Mouse (Mus musculus): ENCODE data around the gene Fam76a. TPM values are rescaled to one million over a fixed set of nuclear protein-coding genes. Genes with fewer than 3 reads are reported as not detected.

Gene Fam76a
- 25.8 TPM for polyA plus RNA-seq (2014; fragmentation: Illumina TruSeq; extraction: RNeasy Lipid Tissue Mini Kit (QIAGEN cat#74804); ENCODE audit: insufficient read depth, low read depth, low replicate concordance)

GRCm38 (mm10) chr4:132922558-132923008 lies at the start of gene Fam76a:
Gene Fam76a, minus strand, starts transcription at chr4:132922558.

GRCm38 (mm10) chr4:132884064-132884843 lies 38.1 kb downstream of the Fam76a start, which contains the start of gene Stx12:
Gene Stx12, minus strand, starts transcription at chr4:132884509.

Other genes starting within 250 kb of the Fam76a start
- 3.1 TPM for gene Xkr8, start 190.0 kb downstream of the Fam76a start, polyA plus RNA-seq (2014; fragmentation: Illumina TruSeq; extraction: RNeasy Lipid Tissue Mini Kit (QIAGEN cat#74804); ENCODE audit: insufficient read depth, low read depth, low replicate concordance)
- 2.6 TPM for gene Smpdl3b, start 165.3 kb downstream of the Fam76a start, polyA plus RNA-seq (2014; fragmentation: Illumina TruSeq; extraction: RNeasy Lipid Tissue Mini Kit (QIAGEN cat#74804); ENCODE audit: insufficient read depth, low read depth, low replicate concordance)
- gene Rpa2, start 154.2 kb downstream of the Fam76a start, polyA plus RNA-seq (2014; fragmentation: Illumina TruSeq; extraction: RNeasy Lipid Tissue Mini Kit (QIAGEN cat#74804); ENCODE audit: insufficient read depth, low read depth, low replicate concordance): 12.4 TPM
- gene Themis2, start 126.2 kb downstream of the Fam76a start, polyA plus RNA-seq (2014; fragmentation: Illumina TruSeq; extraction: RNeasy Lipid Tissue Mini Kit (QIAGEN cat#74804); ENCODE audit: insufficient read depth, low read depth, low replicate concordance): 7.6 TPM
- gene Ppp1r8, start 79.4 kb downstream of the Fam76a start, polyA plus RNA-seq (2014; fragmentation: Illumina TruSeq; extraction: RNeasy Lipid Tissue Mini Kit (QIAGEN cat#74804); ENCODE audit: insufficient read depth, low read depth, low replicate concordance): 31.3 TPM
- gene Stx12, start 38.0 kb downstream of the Fam76a start, polyA plus RNA-seq (2014; fragmentation: Illumina TruSeq; extraction: RNeasy Lipid Tissue Mini Kit (QIAGEN cat#74804); ENCODE audit: insufficient read depth, low read depth, low replicate concordance): 56.9 TPM
- gene Fgr, start 51.5 kb upstream of the Fam76a start, polyA plus RNA-seq (2014; fragmentation: Illumina TruSeq; extraction: RNeasy Lipid Tissue Mini Kit (QIAGEN cat#74804); ENCODE audit: insufficient read depth, low read depth, low replicate concordance): 8.3 TPM
- gene Ahdc1, start 88.7 kb upstream of the Fam76a start, polyA plus RNA-seq (2014; fragmentation: Illumina TruSeq; extraction: RNeasy Lipid Tissue Mini Kit (QIAGEN cat#74804); ENCODE audit: insufficient read depth, low read depth, low replicate concordance): 4.2 TPM
- 25.5 TPM for gene Wasf2, start 207.9 kb upstream of the Fam76a start, polyA plus RNA-seq (2014; fragmentation: Illumina TruSeq; extraction: RNeasy Lipid Tissue Mini Kit (QIAGEN cat#74804); ENCODE audit: insufficient read depth, low read depth, low replicate concordance)

All from lung, adult 10 weeks (tissue).